Mouse (Mus musculus) testis, adult 2 months (tissue): ENCODE measurements around the gene Mre11a. TPM values are rescaled to one million over a fixed set of nuclear protein-coding genes. Genes with fewer than 3 reads are reported as not detected.

Experiments
- H3K27ac ChIP-seq: fragments of 200-500 bp; 2 replicates; pipeline ENCODE4 v1.5.1; 2012; ENCODE audit warnings: low read depth, low read length; ENCODE audit not compliant: control insufficient read depth, insufficient read depth
- H3K27me3 ChIP-seq: fragments of 200-500 bp; 2 replicates; pipeline ENCODE4 v1.6.1; 2012; ENCODE audit warnings: mild to moderate bottlenecking, low read length, moderate library complexity; ENCODE audit not compliant: control insufficient read depth, insufficient read depth
- H3K36me3 ChIP-seq: fragments of 200-500 bp; 2 replicates; pipeline ENCODE4 v1.6.1; 2012; ENCODE audit warnings: mild to moderate bottlenecking, low read length; ENCODE audit not compliant: control insufficient read depth, insufficient read depth
- H3K4me1 ChIP-seq: fragments of 200-500 bp; 2 replicates; pipeline ENCODE4 v1.6.1; 2012; ENCODE audit warnings: low read length; ENCODE audit not compliant: control insufficient read depth, insufficient read depth
- H3K4me3 ChIP-seq: fragments of 200-500 bp; 2 replicates; pipeline ENCODE4 v1.5.1; 2012; ENCODE audit warnings: low read depth, mild to moderate bottlenecking, low read length, moderate library complexity, mixed read lengths; ENCODE audit not compliant: control insufficient read depth
- CTCF ChIP-seq: fragments of 200-500 bp; IDR thresholded peaks from 2 replicates; pipeline ENCODE4 v1.5.1; 2012; ENCODE audit warnings: low read depth, mild to moderate bottlenecking, inconsistent platforms, low read length, moderate library complexity; ENCODE audit not compliant: control insufficient read depth, insufficient read depth, insufficient replicate concordance
- POLR2A ChIP-seq: fragments of 200-500 bp; IDR thresholded peaks from 2 replicates; pipeline ENCODE4 v1.6.1; 2012; ENCODE audit warnings: low read depth, mild to moderate bottlenecking, inconsistent platforms, low read length, moderate library complexity; ENCODE audit not compliant: control insufficient read depth
- polyA plus RNA-seq: library from polyadenylated mRNA; depleted of rRNA; stranded (reverse); fragments of >200 nt; gene quantifications from 2 replicates; pipeline ENCODE4 v1.2.3, GENCODE M21; 2012; rRNA removed

Gene Mre11a
- polyA plus RNA-seq = 9.0 and 11.0 TPM in 2 replicates

- peaks cover 2% of the 10 kb centered on the region; the same call in 1 of the 2 replicates for H3K36me3 ChIP-seq
- H3K4me3 ChIP-seq = peak within 1 kb of the TSS; percentile 98
- no peaks in the 10 kb centered on the region for H3K4me1 ChIP-seq
- no peaks in the 10 kb centered on the region for H3K27me3 ChIP-seq
- H3K27ac ChIP-seq = peak within 1 kb of the TSS; percentile 99
- no peak for TF ChIP-seq CTCF
- peak; percentile 77 for TF ChIP-seq POLR2A
Observed at GRCm38 (mm10) chr9:14784039-14785002, at the start of gene Mre11a, which contains the start of gene Ankrd49. TSS of gene Mre11a (plus strand) at chr9:14784654. TSS of gene Ankrd49 (minus strand) at chr9:14784856.

GRCm38 (mm10) chr9:14739498-14740150 lies 44.8 kb upstream of the Mre11a start:
- Histone ChIP-seq H3K36me3 (no peaks in the 10 kb centered on the region), H3K4me3 (no peak overlapping the region), H3K27ac (no peak overlapping the region), H3K27me3 (no peaks in the 10 kb centered on the region), H3K4me1 (peaks cover 4% of the 10 kb centered on the region; the same call in 1 of the 2 replicates)
- TF ChIP-seq CTCF (no peak), POLR2A (no peak)

- Histone ChIP-seq H3K4me1 (peaks cover 4% of the 10 kb centered on the region; the same call in 1 of the 2 replicates), H3K27me3 (no peaks in the 10 kb centered on the region), H3K27ac (no peak within 1 kb of the TSS), H3K36me3 (no peaks in the 10 kb centered on the region), H3K4me3 (peak within 1 kb of the TSS; percentile 43)
- TF ChIP-seq CTCF = no peak
- no peak for TF ChIP-seq POLR2A
Observed at GRCm38 (mm10) chr9:14740151-14740924, 44.1 kb upstream of the Mre11a start, which contains the start of gene Piwil4. TSS of gene Piwil4 (minus strand) at chr9:14740733.

GRCm38 (mm10) chr9:14750901-14751502 lies 33.5 kb upstream of the Mre11a start:
- Histone ChIP-seq H3K4me1 (peaks cover 16% of the 10 kb centered on the region), H3K36me3 (no peaks in the 10 kb centered on the region), H3K27ac (no peak overlapping the region), H3K4me3 (peak overlapping the region; percentile 43), H3K27me3 (no peaks in the 10 kb centered on the region)
- TF ChIP-seq CTCF (no peak), POLR2A (no peak)

- TF ChIP-seq POLR2A = no peak
- no peak for TF ChIP-seq CTCF
- Histone ChIP-seq H3K4me3 (peak overlapping the region; percentile 43), H3K27me3 (no peaks in the 10 kb centered on the region), H3K36me3 (no peaks in the 10 kb centered on the region), H3K4me1 (peaks cover 16% of the 10 kb centered on the region), H3K27ac (no peak overlapping the region)
Observed at GRCm38 (mm10) chr9:14751503-14752000, 32.9 kb upstream of the Mre11a start.

- Histone ChIP-seq H3K36me3 (no peaks in the 10 kb centered on the region), H3K4me1 (peaks cover 16% of the 10 kb centered on the region), H3K4me3 (peak within 1 kb of the TSS; percentile 43), H3K27ac (no peak within 1 kb of the TSS), H3K27me3 (no peaks in the 10 kb centered on the region)
- TF ChIP-seq CTCF (no peak), POLR2A (no peak)
Observed at GRCm38 (mm10) chr9:14752001-14752522, 32.4 kb upstream of the Mre11a start, which contains the start of gene Fut4. TSS of gene Fut4 (minus strand) at chr9:14752393.
